Mouse (Mus musculus): ENCODE measurements around the gene Tmem262.

Tmem262 gene

DNA sequence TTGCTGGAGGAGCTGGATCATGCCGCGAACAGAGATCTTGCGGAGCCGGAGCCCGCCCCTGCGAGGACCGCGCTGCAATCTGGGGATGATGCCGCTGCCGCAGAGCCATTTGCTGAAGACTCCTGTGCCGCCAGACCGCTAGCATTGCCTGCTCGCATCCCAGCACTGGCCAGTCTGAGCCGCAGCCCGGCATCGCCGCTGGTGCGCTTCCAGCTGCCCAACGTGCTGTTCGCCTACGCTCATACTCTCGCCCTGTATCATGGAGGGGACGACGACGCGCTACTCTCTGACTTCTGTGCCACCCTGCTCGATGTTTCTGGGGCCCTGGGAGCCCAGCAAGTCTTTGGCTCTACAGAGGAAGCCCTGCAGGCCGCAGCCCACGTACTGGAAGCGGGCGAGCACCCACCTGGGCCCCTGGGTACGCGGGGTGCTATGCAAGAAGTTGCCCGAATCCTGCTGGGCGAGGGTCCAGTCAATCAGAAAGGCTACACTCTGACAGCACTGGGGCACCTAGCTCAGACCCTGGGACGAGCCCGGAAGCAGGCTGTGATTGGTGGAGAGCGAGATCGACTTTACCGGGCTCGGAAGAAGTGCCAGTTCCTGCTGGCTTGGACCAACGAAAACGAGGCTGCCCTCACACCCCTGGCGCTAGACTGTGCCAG is 18.1 kb upstream of the Tmem262 start:
- peak; percentile 77 for DNase-seq

GRCm38 (mm10) chr19:6062418-6062817 is 17.4 kb upstream of the Tmem262 start:
- no peak for DNase-seq

- no peak for DNase-seq
Measured at GRCm38 (mm10) chr19:6063081-6063480, 16.8 kb upstream of the Tmem262 start.

DNA sequence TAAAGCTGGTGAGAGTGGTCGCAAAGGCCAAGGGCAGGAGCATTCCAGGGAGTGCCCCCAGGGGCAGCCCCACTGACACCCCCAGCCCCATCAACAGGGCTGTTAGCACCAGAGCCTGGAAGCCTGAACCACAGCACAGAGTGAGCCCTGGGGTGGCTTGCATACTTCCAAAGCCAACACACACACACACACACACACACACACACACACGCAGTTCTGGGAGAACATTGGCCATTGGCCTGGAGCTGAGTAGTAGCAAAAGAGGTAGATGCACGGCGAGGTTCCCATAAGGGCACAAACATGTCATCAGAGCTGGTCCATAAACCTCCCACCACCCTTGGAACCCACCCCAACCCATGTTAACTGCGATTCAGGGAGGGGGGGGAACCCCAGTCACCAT is 13.3 kb upstream of the Tmem262 start:
- no peak for DNase-seq

DNA sequence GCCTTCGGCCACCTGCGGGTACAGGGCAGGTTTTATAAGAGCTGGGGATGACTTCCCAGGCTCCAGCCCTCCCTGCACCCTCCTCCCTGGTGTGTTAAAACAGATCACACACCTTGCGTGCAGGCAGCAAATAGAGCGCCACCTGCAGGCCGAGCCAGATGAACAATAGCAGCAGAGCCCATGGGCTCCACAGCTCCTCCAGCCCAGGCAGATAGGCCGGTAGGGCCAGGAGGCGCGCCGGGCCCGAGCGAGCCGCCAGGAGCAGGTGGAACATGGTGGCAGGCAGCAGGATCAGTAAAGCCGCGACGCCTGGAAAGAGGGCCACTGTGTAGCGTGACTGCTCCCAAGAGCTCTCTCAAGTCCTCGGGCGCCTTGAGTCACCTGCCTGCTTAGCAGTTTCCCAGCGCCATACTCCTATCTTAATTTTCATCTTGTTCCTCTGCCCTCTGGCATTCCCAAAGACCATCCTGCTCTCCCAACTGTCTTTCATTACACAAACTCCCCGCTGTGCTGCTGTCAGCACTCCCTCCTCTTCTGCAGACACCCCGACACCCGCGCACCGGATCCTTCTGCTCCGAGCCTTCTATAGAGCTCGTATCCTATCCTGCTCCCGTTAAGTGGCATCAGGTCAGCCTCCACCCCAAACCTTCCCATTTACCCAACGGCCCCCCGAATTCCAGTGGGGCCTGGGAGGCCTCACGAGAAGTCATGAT is 12.7 kb upstream of the Tmem262 start:
- peak; percentile 96 for DNase-seq

DNA sequence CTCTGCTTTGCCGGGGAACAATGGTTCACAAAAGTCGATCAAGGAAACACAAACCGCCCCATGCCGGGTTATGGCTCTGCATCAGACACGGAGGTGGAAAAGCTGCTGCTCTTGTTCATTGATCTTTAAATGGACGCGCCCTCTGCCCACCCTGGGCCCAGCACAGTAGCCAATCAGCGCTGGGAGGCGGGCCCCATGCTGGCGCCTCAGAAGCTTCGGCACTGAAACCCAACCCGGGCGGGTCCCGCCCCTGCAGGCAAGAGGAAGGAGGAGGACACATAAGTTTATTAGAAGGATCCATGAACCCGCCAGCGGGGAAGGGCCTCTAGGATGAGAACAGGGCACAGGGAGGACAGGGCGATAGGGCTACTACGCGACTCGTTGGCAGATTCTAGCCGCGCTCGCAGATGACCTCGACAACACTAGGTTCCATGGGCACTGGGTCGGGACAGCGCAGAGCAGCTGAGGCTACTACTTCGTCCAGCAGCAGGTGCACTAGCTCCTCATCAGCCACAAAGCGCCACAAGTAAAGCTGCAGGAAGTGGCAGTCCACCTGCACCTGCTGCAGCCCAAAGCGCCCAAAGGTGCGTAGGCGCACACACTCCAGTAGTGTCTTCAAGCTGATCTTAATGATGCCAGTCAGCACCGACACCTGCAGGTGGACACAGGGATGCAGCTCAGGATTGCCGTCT is 12.0 kb upstream of the Tmem262 start, which contains the start of gene Tm7sf2:
Gene Tm7sf2 (minus strand): TSS at position 650 of the 692 bp plus-strand sequence.
- DNase-seq = peak; percentile 89

- peak; percentile 77 for DNase-seq
Measured at GRCm38 (mm10) chr19:6068951-6069350, 10.9 kb upstream of the Tmem262 start.

DNA sequence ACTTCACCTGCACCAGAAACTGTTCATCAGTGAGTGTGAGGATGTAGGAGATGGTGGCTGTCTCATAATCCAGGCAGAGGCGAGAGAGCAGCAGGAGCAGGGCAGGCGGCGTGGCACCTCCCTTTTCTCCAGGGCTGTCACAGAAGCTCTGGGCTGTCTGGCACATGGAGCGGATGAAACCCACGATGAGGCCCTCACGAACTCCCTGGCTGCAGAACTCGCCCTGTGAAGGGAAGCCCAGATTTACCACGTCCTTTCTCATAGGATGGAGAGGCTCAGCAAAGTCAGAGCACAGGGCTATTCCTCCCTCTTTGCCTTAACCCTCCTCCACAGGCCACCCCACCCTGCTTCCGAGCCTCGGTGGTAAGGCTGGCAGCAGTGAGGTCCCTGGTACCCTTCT is 10.0 kb upstream of the Tmem262 start:
- DNase-seq = no peak

DNA sequence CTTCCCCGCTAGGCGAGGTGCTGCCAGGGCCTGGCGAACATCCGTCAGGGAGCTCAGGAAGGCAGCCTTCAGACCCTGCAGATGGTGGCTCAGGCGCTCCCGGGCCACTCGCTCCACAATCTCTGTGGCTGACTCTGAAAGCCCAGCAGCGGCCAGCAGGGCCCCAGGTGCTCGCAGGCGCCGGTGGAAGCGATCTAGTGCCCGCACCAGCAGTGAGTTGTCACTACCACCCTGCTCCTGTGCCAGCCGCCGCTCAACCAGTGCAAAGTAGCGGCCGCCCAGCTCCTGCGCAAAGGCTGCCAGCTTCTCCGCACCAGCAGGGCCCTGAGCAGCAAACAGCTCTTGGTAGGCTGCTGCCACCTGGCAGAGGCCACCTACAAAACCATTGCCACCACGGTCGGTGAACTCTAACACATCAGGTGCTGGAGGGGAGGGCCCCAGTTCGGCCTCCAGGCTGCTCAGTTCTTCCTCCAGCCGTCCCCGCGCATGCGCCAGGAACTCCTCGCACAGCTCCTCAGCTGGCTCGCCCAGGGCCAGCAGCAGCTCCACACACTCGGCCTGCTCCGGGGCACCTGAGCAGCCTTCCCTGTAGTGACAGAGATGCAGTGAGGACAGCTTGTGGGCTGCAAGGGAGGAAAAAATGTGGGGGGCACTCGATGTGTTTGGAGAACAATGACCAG is 9.1 kb upstream of the Tmem262 start:
- DNase-seq = peak; percentile 19

GRCm38 (mm10) chr19:6071261-6071660 is 8.6 kb upstream of the Tmem262 start:
- no peak for DNase-seq

- DNase-seq = no peak
Measured at GRCm38 (mm10) chr19:6073889-6074288, 5.9 kb upstream of the Tmem262 start.

- DNase-seq = peak; percentile 86
Measured at GRCm38 (mm10) chr19:6076564-6077393, 3.1 kb upstream of the Tmem262 start, which contains the start of gene Vps51. Gene Vps51, minus strand, starts transcription at chr19:6077231.

DNA sequence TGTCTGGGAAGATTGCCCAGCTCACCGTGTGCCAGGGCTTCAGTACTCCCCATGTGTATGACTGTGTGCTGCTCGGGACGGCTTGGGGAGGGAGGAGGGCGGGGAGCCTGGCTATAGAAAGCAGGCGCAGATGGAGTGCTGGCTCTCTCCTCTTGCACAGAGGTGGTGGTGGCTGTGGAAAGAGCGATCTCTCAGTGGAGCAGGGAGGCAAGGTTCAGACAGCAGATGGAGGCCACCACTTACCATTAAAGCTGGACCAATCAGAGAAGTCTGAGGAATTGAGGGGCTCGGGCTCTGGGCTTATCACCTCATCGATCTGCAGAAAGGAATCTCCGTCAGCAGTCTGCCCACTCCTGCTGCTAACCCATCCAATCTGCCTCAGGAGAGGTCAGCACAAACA is 2.3 kb downstream of the Tmem262 start, which contains the start of gene Gm28374:
Gene Gm28374 (minus strand): TSS at position 101 of the 400 bp plus-strand sequence.
- no peak for DNase-seq

- peak; percentile 96 for DNase-seq
Measured at GRCm38 (mm10) chr19:6084478-6085248, 4.8 kb downstream of the Tmem262 start, which contains the start of the genes Zfpl1 and Cdca5. Gene Zfpl1, minus strand, starts transcription at chr19:6084956. Gene Cdca5, plus strand, starts transcription at chr19:6084983.

DNA sequence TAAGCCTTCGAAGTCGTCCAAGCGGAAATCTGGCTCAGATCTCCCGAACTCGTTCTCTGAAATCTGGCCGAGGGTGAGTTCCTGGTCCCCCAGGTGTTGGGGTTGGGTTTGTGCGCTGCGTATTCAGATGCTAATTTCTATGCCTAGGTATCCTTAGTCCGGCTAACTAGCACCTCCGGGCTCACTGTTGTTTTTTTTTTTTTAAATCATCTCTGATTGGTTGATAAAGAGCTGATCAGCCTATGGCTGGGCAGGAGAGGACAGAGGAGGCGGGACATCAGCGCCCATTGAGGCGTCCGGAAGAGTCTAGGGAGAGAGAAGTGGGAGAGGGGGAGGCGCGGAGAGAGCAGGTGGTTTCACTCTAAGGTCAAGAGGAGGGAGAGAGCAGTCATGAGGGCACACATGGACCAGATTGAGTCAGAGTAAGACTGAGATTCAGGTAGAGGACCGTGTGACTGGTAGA is 5.6 kb downstream of the Tmem262 start:
- DNase-seq = peak; percentile 73

DNA sequence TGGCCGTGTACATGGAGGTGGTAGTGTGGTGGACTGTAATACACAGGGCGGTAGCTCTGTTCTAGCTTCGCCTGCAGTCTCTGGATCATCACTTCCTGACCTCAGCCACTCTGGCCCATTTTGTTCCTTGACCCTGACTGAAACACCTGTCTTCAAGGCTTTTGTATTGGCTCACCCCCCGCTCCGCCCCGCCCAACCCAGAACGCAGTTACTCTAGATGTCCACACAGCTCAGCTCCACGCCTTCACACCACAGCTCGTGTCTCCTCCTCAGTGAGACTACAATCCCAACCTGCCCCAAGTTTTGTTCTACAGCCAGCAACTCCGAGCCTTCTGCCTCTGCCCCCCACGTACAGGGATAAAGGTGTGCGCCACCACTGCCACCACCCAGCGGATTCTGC is 9.0 kb downstream of the Tmem262 start:
- no peak for DNase-seq

DNA sequence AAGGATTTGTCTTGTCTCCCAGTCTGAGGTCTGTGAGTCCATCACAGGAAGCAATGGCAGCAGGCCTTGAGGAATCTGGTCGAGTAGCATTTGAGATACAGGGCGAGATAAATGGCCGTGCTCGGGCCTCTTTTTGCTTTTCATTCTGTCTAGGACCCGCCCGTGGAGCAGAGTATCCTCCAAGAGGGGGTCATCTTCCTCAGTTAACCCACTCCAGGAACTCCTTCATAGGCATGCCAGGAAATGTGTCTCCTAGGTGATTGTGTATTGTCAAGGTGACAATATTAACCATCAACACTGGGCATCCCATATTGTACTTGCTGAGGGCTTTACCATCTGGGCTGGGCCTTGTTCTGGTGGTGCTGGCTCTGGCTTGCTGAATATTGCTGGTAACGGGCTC is 14.3 kb downstream of the Tmem262 start, which contains the start of gene AC131692.1:
Gene AC131692.1 (plus strand): TSS at position 301 of the 400 bp plus-strand sequence.
- no peak for DNase-seq

GRCm38 (mm10) chr19:6097847-6098246 is 18.0 kb downstream of the Tmem262 start:
- DNase-seq = no peak

DNA sequence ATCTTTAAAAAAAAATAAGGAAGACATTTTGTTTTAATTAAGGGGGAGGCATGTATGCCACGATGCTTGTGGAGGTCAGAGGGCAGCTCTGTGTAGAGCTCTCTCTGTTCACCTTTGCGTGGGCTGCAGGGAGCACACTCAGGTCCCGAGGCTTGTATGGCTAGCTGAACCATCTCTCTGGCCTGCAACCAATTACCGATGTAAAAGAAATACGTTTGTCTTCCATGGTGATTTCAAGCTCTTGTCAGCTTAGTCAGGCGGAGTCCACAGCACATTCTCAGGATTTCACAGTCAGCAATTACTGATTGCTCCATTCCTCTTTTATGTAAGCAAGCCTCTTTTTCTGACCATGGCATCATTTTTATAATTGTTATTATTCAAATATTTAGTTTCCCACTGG is 21.4 kb downstream of the Tmem262 start:
- DNase-seq = no peak

DNA sequence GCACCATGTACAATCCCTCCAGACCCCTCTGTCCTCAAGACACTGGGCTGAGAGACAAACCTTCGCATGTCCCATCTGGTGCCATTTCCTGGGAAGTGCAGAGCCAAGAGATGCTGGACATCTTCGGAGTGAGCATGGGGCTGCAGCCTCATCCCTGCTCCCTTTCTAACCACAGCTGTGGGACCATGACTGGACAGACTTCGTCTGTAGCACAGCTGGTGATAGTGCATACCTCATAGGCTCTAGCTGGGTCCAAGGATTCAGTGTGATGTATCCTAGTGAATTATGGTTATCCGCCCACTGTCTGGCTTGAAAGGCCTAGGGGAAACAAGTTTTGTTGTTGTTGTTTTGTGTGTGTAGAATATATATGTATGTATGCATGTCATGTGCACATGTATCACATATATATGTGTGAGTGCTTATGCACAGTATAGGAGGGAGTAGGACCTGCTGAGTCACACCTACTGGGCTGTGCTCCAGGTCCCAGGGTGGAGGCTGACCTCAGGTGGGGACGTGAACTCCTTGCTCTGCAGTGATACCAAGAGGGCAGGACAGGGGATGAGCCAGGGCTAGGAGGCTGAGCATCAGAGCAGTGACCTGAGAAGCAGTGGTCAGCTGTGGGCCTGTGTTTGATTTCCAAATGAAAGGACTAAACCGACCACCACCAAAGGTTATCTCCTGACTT is 22.5 kb downstream of the Tmem262 start:
- DNase-seq = no peak

Data from thymus, postnatal 4 days (tissue).